Mouse (Mus musculus) lung, postnatal 0 days (tissue): ENCODE data around the gene Dus3l.

ENCODE experiments used
- CTCF ChIP-seq: IDR thresholded peaks from 2 replicates; pipeline ENCODE4 v1.5.1; 2016; ENCODE audit warnings: antibody characterized with exemption, mild to moderate bottlenecking
- EP300 ChIP-seq: IDR thresholded peaks from 2 replicates; pipeline ENCODE4 v1.6.1; 2016; ENCODE audit warnings: antibody characterized with exemption, mild to moderate bottlenecking, control low read depth

DNA sequence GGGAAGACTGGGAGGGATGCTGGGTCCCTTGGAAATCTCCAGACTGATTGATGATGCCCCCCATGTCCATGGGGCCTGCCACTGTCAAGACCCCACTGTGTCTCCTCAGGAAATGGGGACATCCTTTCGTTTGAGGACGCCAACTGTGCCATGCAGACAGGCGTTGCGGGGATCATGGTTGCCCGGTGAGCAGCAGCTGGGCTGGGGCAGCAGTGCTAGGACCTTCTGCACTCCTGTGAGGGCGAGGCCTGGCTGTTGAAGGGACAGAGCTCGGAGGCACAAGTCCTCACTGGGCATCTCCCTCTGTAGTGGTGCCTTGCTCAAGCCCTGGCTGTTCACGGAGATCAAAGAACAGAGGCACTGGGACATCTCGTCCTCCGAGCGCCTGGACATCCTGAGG, 4.4 kb downstream of the Dus3l start:
- no peak for TF ChIP-seq EP300
- TF ChIP-seq CTCF = no peak
